Mouse (Mus musculus) midbrain, embryonic 11.5 days (tissue): ENCODE data around the gene Ankrd9. TPM values are rescaled to one million over a fixed set of nuclear protein-coding genes. Genes with fewer than 3 reads are reported as not detected.

Experiments used
- ATAC-seq: fragments of 200-750 bp; cut with Nextera tagmentation; 2 replicates; pipeline ENCODE4 v1.8.0; 2017; ENCODE audit warnings: moderate TSS enrichment, moderate library complexity; ENCODE audit not compliant: low FRiP score
- DNase-seq: peaks from one replicate; pipeline ENCODE4 v3.0.0; 2015; ENCODE audit warnings: low spot score; ENCODE audit errors: missing footprints
- H3K27ac ChIP-seq: fragments of 300-500 bp; sonication (generic); 2 replicates; pipeline ENCODE4 v1.5.1; 2014; ENCODE audit warnings: low read depth, low read length
- H3K27me3 ChIP-seq: fragments of 300-500 bp; sonication (generic); 2 replicates; pipeline ENCODE4 v1.6.1; 2014; ENCODE audit warnings: mild to moderate bottlenecking, low read length, moderate library complexity, mixed read lengths; ENCODE audit not compliant: control insufficient read depth, insufficient read depth
- H3K36me3 ChIP-seq: fragments of 300-500 bp; sonication (generic); 2 replicates; pipeline ENCODE4 v1.6.1; 2014; ENCODE audit warnings: mild to moderate bottlenecking, low read length, moderate library complexity, mixed read lengths; ENCODE audit not compliant: control insufficient read depth, insufficient read depth
- H3K4me1 ChIP-seq: fragments of 300-500 bp; sonication (generic); 2 replicates; pipeline ENCODE4 v1.6.1; 2014; ENCODE audit warnings: low read length; ENCODE audit not compliant: control insufficient read depth, insufficient read depth
- H3K4me2 ChIP-seq: fragments of 300-500 bp; sonication (generic); 2 replicates; pipeline ENCODE4 v1.6.1; 2014; ENCODE audit warnings: mild to moderate bottlenecking, moderate library complexity
- H3K4me3 ChIP-seq: fragments of 300-500 bp; sonication (generic); 2 replicates; pipeline ENCODE4 v1.5.1; 2014; ENCODE audit warnings: low read depth, low read length
- H3K9ac ChIP-seq: fragments of 300-500 bp; sonication (generic); 2 replicates; pipeline ENCODE4 v1.6.1; 2014; ENCODE audit warnings: low read length
- H3K9me3 ChIP-seq: fragments of 300-500 bp; sonication (generic); 2 replicates; pipeline ENCODE4 v1.6.1; 2016; ENCODE audit warnings: low read length; ENCODE audit not compliant: control insufficient read depth
- WGBS: fragments of 180-500 bp; shearing (Covaris S2); extraction: QIAGEN DNeasy Blood & Tissue Kit; methylation state at CpG from one replicate; pipeline ENCODE4 v1.1.7; 2014; 5-methylcytosine and 5-hydroxymethylcytosine counted together
- polyA plus RNA-seq: library from polyadenylated mRNA; unstranded; fragments of >200 nt; fragmentation: Nextera tagmentation; extraction: Ambion mirVana; gene quantifications from 2 replicates; pipeline ENCODE4 v1.2.1, GENCODE M21; 2014

The Ankrd9 gene
- polyA plus RNA-seq, 1 experiment from 2014 or later, result 11.8 TPM

DNA sequence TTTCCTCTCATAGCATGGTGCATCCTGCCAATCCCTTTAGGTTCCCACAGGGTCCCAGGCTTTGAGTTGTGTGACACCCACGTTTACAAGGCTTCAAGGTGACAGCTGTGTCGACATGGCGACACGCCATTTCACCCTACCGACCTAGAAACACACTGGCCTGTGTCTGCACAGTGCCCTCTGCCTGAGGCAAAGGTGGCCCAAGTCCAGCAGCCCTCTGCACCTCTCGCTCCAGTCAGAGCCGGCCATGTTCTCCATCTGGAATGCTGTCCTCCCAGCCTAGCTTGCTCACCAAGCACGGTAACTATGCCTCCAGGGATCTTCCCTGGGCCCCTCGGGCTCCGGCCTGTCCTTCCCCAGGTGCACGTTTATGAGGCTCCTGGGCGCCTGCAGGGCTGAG is 13.9 kb upstream of the Ankrd9 start:
- Histone ChIP-seq H3K9me3 (no peaks in the 10 kb centered on the region), H3K27me3 (no peaks in the 10 kb centered on the region), H3K27ac (no peak overlapping the region), H3K9ac (no peak overlapping the region), H3K4me3 (no peak overlapping the region), H3K36me3 (no peaks in the 10 kb centered on the region), H3K4me2 (no peak overlapping the region), H3K4me1 (0 out of 2 replicates have a peak, but pooled peaks cover 6% of the 10 kb centered on the region)
- no peak for ATAC-seq
- no peak for DNase-seq
- WGBS, result 82% methylated on average over 12 of the region's 12 CpGs

DNA sequence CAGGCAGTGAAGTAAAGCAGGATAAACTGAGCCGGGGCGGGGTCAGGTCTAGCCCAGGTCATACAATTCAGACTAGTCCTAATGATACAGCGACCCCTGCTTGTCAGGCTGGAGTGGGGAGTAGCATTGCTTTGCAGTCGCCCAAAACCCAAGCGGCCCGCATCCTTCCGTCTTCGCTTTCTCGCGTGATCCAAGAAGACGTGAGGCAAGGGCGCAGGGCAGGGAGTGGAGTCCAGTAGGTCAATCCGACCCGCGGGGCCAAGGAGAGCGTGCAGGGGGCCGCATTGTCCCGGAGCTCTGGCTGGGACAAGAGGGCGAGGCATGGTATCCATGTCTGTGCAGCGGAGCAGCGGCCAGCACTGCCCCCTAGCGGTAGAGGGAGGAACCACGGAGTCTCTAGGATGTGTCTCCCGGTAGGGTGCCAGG is 13.3 kb upstream of the Ankrd9 start:
- Histone ChIP-seq H3K27me3 (no peaks in the 10 kb centered on the region), H3K27ac (peak overlapping the region; percentile 50; the same call in 1 of the 2 replicates), H3K4me2 (peak overlapping the region; percentile 55), H3K36me3 (no peaks in the 10 kb centered on the region), H3K9ac (peak overlapping the region; percentile 68), H3K4me1 (0 out of 2 replicates have a peak, but pooled peaks cover 6% of the 10 kb centered on the region), H3K4me3 (peak overlapping the region; percentile 43), H3K9me3 (no peaks in the 10 kb centered on the region)
- DNase-seq (peak; percentile 100), ATAC-seq (peak; percentile 91)
- 0% methylated on average over 24 of the region's 24 CpGs for WGBS

DNA sequence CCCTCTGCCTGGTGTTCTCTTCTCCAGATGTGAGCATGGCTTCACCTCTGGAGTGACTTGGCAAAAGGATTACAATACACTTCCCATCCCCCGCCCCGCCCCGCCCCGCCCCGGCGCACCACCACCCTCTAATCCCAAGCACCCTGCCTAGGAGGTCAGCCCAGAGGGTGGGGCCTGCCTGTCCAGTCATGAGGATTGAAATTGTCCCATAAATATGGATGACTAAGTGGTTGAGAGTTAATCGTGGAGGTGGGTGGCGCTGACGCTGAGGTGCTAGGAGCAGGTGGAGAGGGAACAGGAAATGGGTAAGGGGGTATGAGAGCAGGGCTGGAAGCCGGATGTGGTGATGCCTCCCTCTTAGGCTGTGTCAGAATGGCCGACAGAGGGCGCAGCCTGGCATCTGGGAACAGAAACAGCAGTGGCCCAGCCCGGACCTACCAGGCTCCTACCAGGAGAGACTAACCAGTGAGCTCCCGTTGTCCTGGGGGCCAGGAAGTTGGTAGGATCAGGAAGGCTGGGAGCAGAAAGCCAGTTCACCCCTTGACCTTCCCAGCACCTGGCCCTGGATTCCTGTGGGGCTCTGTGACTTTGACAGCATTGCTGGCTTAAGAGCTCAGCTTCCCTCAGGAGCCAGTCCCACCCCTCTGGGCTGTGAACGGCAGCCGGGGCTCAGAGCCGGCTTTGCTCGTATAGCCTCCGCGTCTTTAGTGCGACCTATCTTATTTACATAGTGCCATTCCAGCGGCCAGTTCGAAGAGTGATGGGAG is 12.7 kb upstream of the Ankrd9 start:
- Histone ChIP-seq H3K4me2 (peak overlapping the region; percentile 55), H3K27ac (peak overlapping the region; percentile 50), H3K27me3 (no peaks in the 10 kb centered on the region), H3K4me1 (0 out of 2 replicates have a peak, but pooled peaks cover 6% of the 10 kb centered on the region), H3K36me3 (no peaks in the 10 kb centered on the region), H3K4me3 (peak overlapping the region; percentile 43), H3K9ac (peak overlapping the region; percentile 68), H3K9me3 (no peaks in the 10 kb centered on the region)
- 2% methylated on average over 23 of the region's 23 CpGs for WGBS
- ATAC-seq, result peak; percentile 90
- DNase-seq, result peak; percentile 98

DNA sequence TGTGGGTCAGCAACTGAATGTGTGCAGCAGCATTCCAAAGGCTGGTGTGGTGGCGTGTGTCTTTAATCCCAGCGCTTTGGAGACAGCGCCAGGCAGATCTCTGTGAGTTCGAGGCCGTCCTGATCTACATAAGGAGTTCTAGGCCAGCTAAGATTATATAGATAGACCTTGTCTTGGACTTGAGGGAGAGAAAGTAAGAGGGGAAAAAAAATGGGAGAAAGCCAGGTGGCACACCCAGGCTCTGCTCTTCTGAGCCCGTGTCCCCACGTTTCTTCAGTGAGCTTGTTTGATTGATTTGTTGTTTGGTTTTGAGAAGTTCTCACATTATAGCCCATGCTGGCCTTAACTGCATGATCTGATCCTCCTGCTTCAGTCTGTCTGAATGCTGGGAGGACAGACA is 11.7 kb upstream of the Ankrd9 start:
- no peak overlapping the region for H3K4me2 ChIP-seq
- WGBS, result 97% methylated on average over 7 of the region's 7 CpGs
- H3K27ac ChIP-seq, result no peak overlapping the region
- H3K36me3 ChIP-seq, result no peaks in the 10 kb centered on the region
- no peaks in the 10 kb centered on the region for H3K27me3 ChIP-seq
- no peak overlapping the region for H3K4me3 ChIP-seq
- DNase-seq, result peak; percentile 51
- no peaks in the 10 kb centered on the region for H3K9me3 ChIP-seq
- H3K9ac ChIP-seq, result no peak overlapping the region
- no peak for ATAC-seq
- H3K4me1 ChIP-seq, result 0 out of 2 replicates have a peak, but pooled peaks cover 6% of the 10 kb centered on the region

DNA sequence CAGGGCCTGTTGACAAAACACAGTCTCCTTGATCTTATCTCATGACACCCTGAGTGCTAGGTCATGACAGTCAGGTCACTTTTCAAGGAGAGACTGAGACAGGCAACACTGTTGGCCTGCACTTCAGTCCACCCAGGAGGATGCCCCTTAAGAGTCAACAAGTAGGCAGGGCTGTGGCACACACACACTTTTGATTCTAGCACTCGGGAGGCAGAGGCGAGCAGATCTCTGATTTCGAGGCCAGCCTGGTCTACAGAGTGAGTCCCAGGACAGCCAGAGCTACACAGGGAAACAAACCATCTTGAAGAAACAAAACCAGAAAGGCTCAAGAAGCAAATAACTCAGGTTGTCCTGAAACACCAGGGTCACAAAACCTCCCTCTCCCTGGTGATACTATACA is 10.6 kb upstream of the Ankrd9 start:
- no peak overlapping the region for H3K4me3 ChIP-seq
- no peak overlapping the region for H3K9ac ChIP-seq
- H3K4me1 ChIP-seq, result 0 out of 2 replicates have a peak, but pooled peaks cover 6% of the 10 kb centered on the region
- DNase-seq (peak; percentile 75), ATAC-seq (no peak)
- H3K9me3 ChIP-seq, result no peaks in the 10 kb centered on the region
- H3K36me3 ChIP-seq, result no peaks in the 10 kb centered on the region
- 93% methylated on average over 3 of the region's 3 CpGs for WGBS
- H3K27me3 ChIP-seq, result no peaks in the 10 kb centered on the region
- no peak overlapping the region for H3K27ac ChIP-seq
- H3K4me2 ChIP-seq, result no peak overlapping the region

DNA sequence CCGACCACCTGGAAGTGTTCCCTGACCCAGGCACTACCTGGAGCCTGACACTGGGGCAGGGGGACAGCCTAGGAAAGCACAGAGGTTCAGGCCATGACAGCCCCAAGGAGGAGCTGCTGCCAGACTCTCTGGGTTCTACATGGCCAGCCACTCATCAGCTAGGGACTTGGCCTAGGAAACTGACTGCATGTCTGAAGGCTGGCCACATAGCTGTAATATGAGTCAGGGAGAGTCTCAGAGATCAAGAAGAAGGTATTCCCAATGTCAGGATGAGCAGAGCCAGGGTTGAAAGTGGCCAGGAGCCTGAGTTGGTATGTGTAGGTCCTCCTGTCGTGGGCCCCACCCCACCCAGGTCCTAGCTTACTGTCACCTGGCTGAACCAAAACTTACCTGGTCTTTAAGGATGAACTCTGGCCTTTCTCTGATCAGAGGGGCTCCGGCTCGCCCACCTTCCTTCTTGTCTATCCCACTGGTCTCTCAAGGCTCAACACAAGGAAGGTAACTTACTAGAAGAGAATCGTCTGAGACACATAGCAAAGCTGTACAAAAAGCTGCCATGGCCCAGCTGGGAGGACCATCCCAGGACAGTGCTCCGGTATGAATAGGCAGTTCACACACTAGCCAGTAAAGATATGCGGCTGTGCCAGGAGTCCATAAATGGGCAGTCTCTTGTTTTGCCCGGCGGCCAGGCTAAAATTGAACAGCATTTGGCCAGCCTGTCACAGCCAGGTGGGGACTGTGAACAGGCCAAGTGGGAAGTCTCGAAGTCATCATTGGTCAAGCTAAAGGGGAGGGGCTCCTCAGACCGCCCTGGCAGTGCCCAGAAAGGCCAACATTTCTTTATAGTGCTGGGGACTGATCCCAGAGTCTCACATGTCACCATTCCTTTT is 7.9 kb upstream of the Ankrd9 start:
- DNase-seq, result peak; percentile 66
- 89% methylated on average over 11 of the region's 11 CpGs for WGBS
- no peak for ATAC-seq
- Histone ChIP-seq H3K4me2 (no peak overlapping the region), H3K9me3 (no peaks in the 10 kb centered on the region), H3K9ac (no peak overlapping the region), H3K4me3 (no peak overlapping the region), H3K27me3 (no peaks in the 10 kb centered on the region), H3K27ac (no peak overlapping the region), H3K36me3 (no peaks in the 10 kb centered on the region), H3K4me1 (0 out of 2 replicates have a peak, but pooled peaks cover 4% of the 10 kb centered on the region)

DNA sequence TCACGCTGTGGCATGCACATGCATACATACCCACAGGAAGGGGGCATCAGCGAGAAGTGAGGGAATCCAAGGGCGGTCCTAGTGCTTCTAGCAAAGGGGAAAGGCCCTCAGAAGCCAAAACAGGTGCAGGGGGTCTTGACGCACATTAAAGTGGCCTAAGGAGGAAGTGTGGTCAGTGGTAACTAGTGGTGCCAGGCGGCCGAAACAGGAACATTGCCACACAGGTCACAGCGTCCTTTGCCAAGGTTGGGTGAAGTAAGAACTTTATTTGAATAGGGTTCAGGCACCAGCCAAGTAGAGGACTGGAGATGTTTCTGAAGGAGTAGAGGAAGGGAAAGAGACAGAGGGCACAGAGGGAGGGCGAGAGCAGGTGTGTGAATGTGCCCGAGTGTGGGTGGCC is 6.3 kb upstream of the Ankrd9 start:
- H3K27ac ChIP-seq, result no peak overlapping the region
- no peak overlapping the region for H3K9ac ChIP-seq
- no peaks in the 10 kb centered on the region for H3K4me1 ChIP-seq
- peak; percentile 39 for DNase-seq
- no peaks in the 10 kb centered on the region for H3K27me3 ChIP-seq
- no peaks in the 10 kb centered on the region for H3K36me3 ChIP-seq
- ATAC-seq, result no peak
- H3K4me2 ChIP-seq, result no peak overlapping the region
- 83% methylated on average over 9 of the region's 9 CpGs for WGBS
- H3K4me3 ChIP-seq, result no peak overlapping the region
- no peaks in the 10 kb centered on the region for H3K9me3 ChIP-seq

DNA sequence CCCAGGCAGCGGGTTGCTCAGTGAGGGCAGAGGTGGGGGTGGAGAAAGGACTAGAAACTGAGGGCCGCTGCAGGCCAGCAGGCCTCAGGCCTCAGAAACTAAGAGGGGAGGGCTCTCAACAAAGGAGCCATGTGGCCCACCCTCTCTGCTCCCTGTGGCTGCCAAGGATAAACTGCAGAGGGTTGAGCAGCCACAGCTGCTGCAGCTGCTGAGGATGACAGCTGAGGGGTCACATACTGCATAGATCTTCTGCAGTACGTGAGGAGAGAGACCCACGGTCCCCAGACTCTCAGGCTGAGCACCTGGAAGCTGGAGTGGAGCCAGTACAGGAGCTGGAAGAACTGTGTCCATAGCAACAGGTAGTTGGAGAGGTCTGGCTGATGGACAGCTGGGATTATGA is 5.8 kb upstream of the Ankrd9 start:
- Histone ChIP-seq H3K4me2 (no peak overlapping the region), H3K27me3 (0 out of 2 replicates have a peak, but pooled peaks cover 4% of the 10 kb centered on the region), H3K4me3 (no peak overlapping the region), H3K27ac (no peak overlapping the region), H3K9me3 (no peaks in the 10 kb centered on the region), H3K9ac (no peak overlapping the region; the same call in 1 of the 2 replicates), H3K4me1 (no peaks in the 10 kb centered on the region), H3K36me3 (no peaks in the 10 kb centered on the region)
- ATAC-seq (no peak), DNase-seq (no peak)
- 85% methylated on average over 4 of the region's 4 CpGs for WGBS

DNA sequence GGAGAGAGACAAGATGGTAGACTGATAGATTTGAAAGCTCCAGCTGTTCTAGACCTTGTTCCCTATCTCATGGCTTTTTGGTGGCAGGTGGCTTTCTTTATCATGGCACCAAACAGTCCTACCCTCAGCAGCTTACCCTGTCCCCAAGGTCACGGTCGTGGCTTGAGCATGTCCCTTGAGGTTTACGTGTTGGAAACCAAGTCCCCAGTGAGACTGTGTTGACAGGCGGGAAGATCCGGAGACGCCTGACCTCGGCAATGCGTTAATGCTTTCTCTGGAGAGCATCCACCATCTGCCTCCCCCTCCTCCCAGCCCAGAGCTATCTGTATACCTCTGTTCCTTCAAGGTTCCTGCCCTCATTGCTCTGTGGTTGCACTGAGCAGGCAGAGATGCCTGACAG is 4.9 kb upstream of the Ankrd9 start:
- DNase-seq (no peak), ATAC-seq (no peak)
- no peaks in the 10 kb centered on the region for H3K36me3 ChIP-seq
- no peak overlapping the region for H3K4me2 ChIP-seq
- no peak overlapping the region for H3K27ac ChIP-seq
- 0 out of 2 replicates have a peak, but pooled peaks cover 4% of the 10 kb centered on the region for H3K27me3 ChIP-seq
- H3K4me3 ChIP-seq, result no peak overlapping the region
- H3K9ac ChIP-seq, result no peak overlapping the region
- no peaks in the 10 kb centered on the region for H3K9me3 ChIP-seq
- no peaks in the 10 kb centered on the region for H3K4me1 ChIP-seq
- WGBS, result 89% methylated on average over 8 of the region's 8 CpGs
